Mouse (Mus musculus): ENCODE measurements at regions not wholly inside any gene's neighbourhood (a gene's known extent, or its start where the extent isn't known, plus 50 kb on each side); places are given as distances from the start of the nearest gene placed in this dataset.

GRCm38 (mm10) chr10:21482659-21483058, 105.6 kb downstream of the Aldh8a1 start:
- DNase-seq (ENCODE audit: extremely low read depth, low read depth): no peak

GRCm38 (mm10) chr10:21483373-21483772, 106.3 kb downstream of the Aldh8a1 start:
- DNase-seq (ENCODE audit: extremely low read depth, low read depth): no peak

- no peak for DNase-seq (ENCODE audit: extremely low read depth, low read depth)
These were observed 104.5 kb upstream of the 1700020N01Rik start for GRCm38 (mm10) chr10:21488374-21488930.

GRCm38 (mm10) chr10:21490910-21491309, 102.0 kb upstream of the 1700020N01Rik start:
- no peak for DNase-seq (ENCODE audit: extremely low read depth, low read depth)

- no peak for DNase-seq (ENCODE audit: extremely low read depth, low read depth)
These were observed 100.6 kb upstream of the 1700020N01Rik start for GRCm38 (mm10) chr10:21492254-21492894.

- DNase-seq (ENCODE audit: extremely low read depth, low read depth): no peak
These were observed 98.4 kb upstream of the 1700020N01Rik start for GRCm38 (mm10) chr10:21494536-21494935.

GRCm38 (mm10) chr10:21497110-21497509, 95.8 kb upstream of the 1700020N01Rik start:
- no peak for DNase-seq (ENCODE audit: extremely low read depth, low read depth)

- no peak for DNase-seq (ENCODE audit: extremely low read depth, low read depth)
These were observed 94.8 kb upstream of the 1700020N01Rik start for GRCm38 (mm10) chr10:21498143-21498542.

GRCm38 (mm10) chr10:21501658-21502057, 91.3 kb upstream of the 1700020N01Rik start:
- no peak for DNase-seq (ENCODE audit: extremely low read depth, low read depth)

GRCm38 (mm10) chr10:21504431-21504830, 88.5 kb upstream of the 1700020N01Rik start:
- DNase-seq (ENCODE audit: extremely low read depth, low read depth): no peak

- peak; percentile 37 for DNase-seq (ENCODE audit: extremely low read depth, low read depth)
These were observed 81.6 kb upstream of the 1700020N01Rik start for GRCm38 (mm10) chr10:21511386-21511785.

- DNase-seq (ENCODE audit: extremely low read depth, low read depth): peak; percentile 48
These were observed 80.5 kb upstream of the 1700020N01Rik start for GRCm38 (mm10) chr10:21512486-21512885.

GRCm38 (mm10) chr10:21517721-21518120, 75.2 kb upstream of the 1700020N01Rik start:
- no peak for DNase-seq (ENCODE audit: extremely low read depth, low read depth)

- DNase-seq (ENCODE audit: extremely low read depth, low read depth): no peak
These were observed 72.1 kb upstream of the 1700020N01Rik start for GRCm38 (mm10) chr10:21520854-21521253.

GRCm38 (mm10) chr10:21525555-21525954, 67.4 kb upstream of the 1700020N01Rik start:
- DNase-seq (ENCODE audit: extremely low read depth, low read depth): peak; percentile 33

- DNase-seq (ENCODE audit: extremely low read depth, low read depth): no peak
These were observed 64.5 kb upstream of the 1700020N01Rik start for GRCm38 (mm10) chr10:21528396-21528795.

GRCm38 (mm10) chr10:21529098-21529749, 63.7 kb upstream of the 1700020N01Rik start:
- no peak for DNase-seq (ENCODE audit: extremely low read depth, low read depth)

- no peak for DNase-seq (ENCODE audit: extremely low read depth, low read depth)
These were observed 60.8 kb upstream of the 1700020N01Rik start for GRCm38 (mm10) chr10:21532142-21532541.

GRCm38 (mm10) chr10:21535631-21536030, 57.3 kb upstream of the 1700020N01Rik start:
- DNase-seq (ENCODE audit: extremely low read depth, low read depth): no peak

GRCm38 (mm10) chr10:21538481-21538880, 54.5 kb upstream of the 1700020N01Rik start:
- DNase-seq (ENCODE audit: extremely low read depth, low read depth): no peak
